Mouse (Mus musculus) inflammation-experienced regulatory T-cells, adult 6 months (primary cell): ENCODE measurements at regions not wholly inside any gene's neighbourhood (a gene's known extent, or its start where the extent isn't known, plus 50 kb on each side); places are given as distances from the start of the nearest gene placed in this dataset.

Experiments
- ATAC-seq: one replicate; pipeline ENCODE4 v1.8.0; 2017

- ATAC-seq = no peak
These were observed 56.1 kb downstream of the Foxi3 start for GRCm38 (mm10) chr6:71012436-71012822.

GRCm38 (mm10) chr6:71012823-71013461 is 56.6 kb downstream of the Foxi3 start:
- ATAC-seq = no peak

GRCm38 (mm10) chr6:71016388-71016787 is 60.1 kb downstream of the Foxi3 start:
- no peak for ATAC-seq

- no peak for ATAC-seq
These were observed 65.0 kb downstream of the Foxi3 start for GRCm38 (mm10) chr6:71021353-71021752.

GRCm38 (mm10) chr6:71025472-71025871 is 69.1 kb downstream of the Foxi3 start:
- ATAC-seq = no peak

GRCm38 (mm10) chr6:71029663-71030062 is 73.3 kb downstream of the Foxi3 start:
- ATAC-seq = no peak

GRCm38 (mm10) chr6:71030541-71030940 is 74.2 kb downstream of the Foxi3 start:
- ATAC-seq = no peak

GRCm38 (mm10) chr6:71044241-71044640 is 87.9 kb downstream of the Foxi3 start:
- ATAC-seq = no peak

GRCm38 (mm10) chr6:71045261-71045660 is 88.9 kb downstream of the Foxi3 start:
- ATAC-seq = no peak

- ATAC-seq = peak; percentile 63
These were observed 92.1 kb downstream of the Foxi3 start for GRCm38 (mm10) chr6:71048199-71049094.

- ATAC-seq = no peak
These were observed 93.9 kb downstream of the Foxi3 start for GRCm38 (mm10) chr6:71050248-71050647.

- ATAC-seq = no peak
These were observed 93.5 kb downstream of the Thnsl2 start for GRCm38 (mm10) chr6:71050754-71051213.

GRCm38 (mm10) chr6:71057209-71057858 is 86.9 kb downstream of the Thnsl2 start:
- ATAC-seq = no peak

- no peak for ATAC-seq
These were observed 84.1 kb downstream of the Thnsl2 start for GRCm38 (mm10) chr6:71060116-71060515.

- no peak for ATAC-seq
These were observed 81.3 kb downstream of the Thnsl2 start for GRCm38 (mm10) chr6:71062980-71063379.

- ATAC-seq = no peak
These were observed 78.8 kb downstream of the Thnsl2 start for GRCm38 (mm10) chr6:71065428-71065827.

GRCm38 (mm10) chr6:71069229-71069628 is 75.0 kb downstream of the Thnsl2 start:
- ATAC-seq = no peak

GRCm38 (mm10) chr6:71074789-71075191 is 69.4 kb downstream of the Thnsl2 start:
- ATAC-seq = no peak
